Mouse (Mus musculus) myocyte (in vitro differentiated cells): ENCODE results near the gene Nkx3-2. TPM values are rescaled to one million over a fixed set of nuclear protein-coding genes. Genes with fewer than 3 reads are reported as not detected.
A peak's percentile ranks its signal among the peaks of the same experiment; 100 is the strongest.

Experiments used
- H3K27me3 ChIP-seq: one replicate; pipeline ENCODE4 v1.6.1; 2011; ENCODE audit not compliant: control insufficient read depth, insufficient read depth, insufficient read length
- H3K36me3 ChIP-seq: one replicate; pipeline ENCODE4 v1.6.1; 2011; ENCODE audit not compliant: control insufficient read depth, insufficient read depth
- H3K4me2 ChIP-seq: one replicate; pipeline ENCODE4 v1.6.1; 2011; ENCODE audit warnings: low read depth, control low read depth
- H3K4me3 ChIP-seq: one replicate; pipeline ENCODE4 v1.5.1; 2011; ENCODE audit warnings: mild to moderate bottlenecking, control low read depth, moderate library complexity
- H3K79me2 ChIP-seq: one replicate; pipeline ENCODE4 v1.6.1; 2011; ENCODE audit not compliant: control insufficient read depth, insufficient read depth
- H3ac ChIP-seq: one replicate; pipeline ENCODE4 v1.6.1; 2011; ENCODE audit not compliant: control insufficient read depth, insufficient read length
- CEBPB ChIP-seq: IDR thresholded peaks from 2 replicates; pipeline ENCODE4 v1.6.1; 2011; ENCODE audit warnings: mild to moderate bottlenecking, moderate library complexity; ENCODE audit not compliant: poor library complexity, insufficient read depth, severe bottlenecking
- E2F4 ChIP-seq: IDR thresholded peaks from one replicate; pipeline ENCODE4 v1.6.1; 2011; ENCODE audit warnings: mild to moderate bottlenecking, control low read depth, moderate library complexity; ENCODE audit not compliant: insufficient read depth
- MAX ChIP-seq: IDR thresholded peaks from one replicate; pipeline ENCODE4 v1.6.1; 2011; ENCODE audit warnings: low read depth, mild to moderate bottlenecking, control low read depth
- MYOD1 ChIP-seq, 3 experiments: IDR thresholded peaks; one replicate each; pipeline ENCODE4 v1.6.1; 2011; ENCODE audit warnings: control low read depth in 2 of 3, low read depth in 2 of 3, mild to moderate bottlenecking in 2 of 3, moderate library complexity in 1 of 3; ENCODE audit not compliant: insufficient read length in 2 of 3, control insufficient read depth in 1 of 3
- MYOG ChIP-seq, 3 experiments: IDR thresholded peaks; one replicate each; pipeline ENCODE4 v1.6.1; 2011; ENCODE audit warnings: control low read depth in 2 of 3, low read depth in 2 of 3, mild to moderate bottlenecking in 2 of 3; ENCODE audit not compliant: insufficient read length in 2 of 3, control insufficient read depth in 1 of 3, insufficient read depth in 1 of 3
- POLR2A ChIP-seq: IDR thresholded peaks from one replicate; pipeline ENCODE4 v1.6.1; 2011; ENCODE audit warnings: low read depth, mild to moderate bottlenecking, control low read depth, moderate library complexity; ENCODE audit not compliant: insufficient read length
- POLR2AphosphoS2 ChIP-seq: IDR thresholded peaks from one replicate; pipeline ENCODE4 v1.6.1; 2011; ENCODE audit warnings: low read depth, control low read depth; ENCODE audit not compliant: insufficient read length
- REST ChIP-seq: IDR thresholded peaks from one replicate; pipeline ENCODE4 v1.6.1; 2011; ENCODE audit warnings: mild to moderate bottlenecking, control low read depth, moderate library complexity; ENCODE audit not compliant: insufficient read depth, insufficient read length
- SRF ChIP-seq: IDR thresholded peaks from one replicate; pipeline ENCODE4 v1.6.1; 2011; ENCODE audit warnings: low read depth; ENCODE audit not compliant: control insufficient read depth, insufficient read length
- TCF12 ChIP-seq: IDR thresholded peaks from one replicate; pipeline ENCODE4 v1.6.1; 2011; ENCODE audit warnings: mild to moderate bottlenecking, control low read depth; ENCODE audit not compliant: poor library complexity, insufficient read depth, severe bottlenecking
- TCF3 ChIP-seq: IDR thresholded peaks from one replicate; pipeline ENCODE4 v1.6.1; 2011; ENCODE audit warnings: low read depth, control low read depth; ENCODE audit not compliant: insufficient read length
- USF1 ChIP-seq: IDR thresholded peaks from one replicate; pipeline ENCODE4 v1.6.1; 2011; ENCODE audit warnings: low read depth, mild to moderate bottlenecking, control low read depth, moderate library complexity
- polyA plus RNA-seq: library from polyadenylated mRNA; unstranded; fragments of >200 nt; fragmentation: generic; extraction: Trizol; gene quantifications from one replicate; pipeline ENCODE4 v1.2.1, GENCODE M21; 2012; ENCODE audit warnings: missing spikeins

The Nkx3-2 gene
- polyA plus RNA-seq, 1 experiment = 0.11 TPM

GRCm38 (mm10) chr5:41755373-41755960 lies 8.8 kb downstream of the Nkx3-2 start:
- no peak overlapping the region for H3K4me3 ChIP-seq
- TF ChIP-seq USF1 (no peak), CEBPB (no peak), POLR2A (no peak), MYOD1 (IDR thresholded peaks at IDR 0.05; ENCODE audit: control insufficient read depth in 1 of 3, insufficient read length in 2 of 3, low read depth in 2 of 3) (no peak), E2F4 (no peak), REST (no peak), TCF3 (no peak), POLR2AphosphoS2 (no peak), TCF12 (no peak), MYOG (IDR thresholded peaks at IDR 0.05; ENCODE audit: control insufficient read depth in 1 of 3, insufficient read depth in 1 of 3, insufficient read length in 2 of 3, low read depth in 2 of 3) (no peak), SRF (no peak), MAX (no peak)
- H3K79me2 ChIP-seq = no peaks in the 10 kb centered on the region
- H3K4me2 ChIP-seq = peak overlapping the region; percentile 46
- H3ac ChIP-seq = no peak overlapping the region
- H3K36me3 ChIP-seq = no peaks in the 10 kb centered on the region
- H3K27me3 ChIP-seq = peaks cover 30% of the 10 kb centered on the region

- Histone ChIP-seq H3K4me2 (peak overlapping the region; percentile 30), H3K4me3 (no peak overlapping the region), H3K27me3 (peaks cover 30% of the 10 kb centered on the region), H3K36me3 (no peaks in the 10 kb centered on the region), H3K79me2 (no peaks in the 10 kb centered on the region), H3ac (no peak overlapping the region)
- TF ChIP-seq TCF12 (no peak), POLR2A (no peak), SRF (no peak), MYOG (IDR thresholded peaks at IDR 0.05; ENCODE audit: control insufficient read depth in 1 of 3, insufficient read depth in 1 of 3, insufficient read length in 2 of 3, low read depth in 2 of 3) (no peak), E2F4 (no peak), REST (no peak)
Observed at GRCm38 (mm10) chr5:41754836-41755235, 9.5 kb downstream of the Nkx3-2 start.

DNA sequence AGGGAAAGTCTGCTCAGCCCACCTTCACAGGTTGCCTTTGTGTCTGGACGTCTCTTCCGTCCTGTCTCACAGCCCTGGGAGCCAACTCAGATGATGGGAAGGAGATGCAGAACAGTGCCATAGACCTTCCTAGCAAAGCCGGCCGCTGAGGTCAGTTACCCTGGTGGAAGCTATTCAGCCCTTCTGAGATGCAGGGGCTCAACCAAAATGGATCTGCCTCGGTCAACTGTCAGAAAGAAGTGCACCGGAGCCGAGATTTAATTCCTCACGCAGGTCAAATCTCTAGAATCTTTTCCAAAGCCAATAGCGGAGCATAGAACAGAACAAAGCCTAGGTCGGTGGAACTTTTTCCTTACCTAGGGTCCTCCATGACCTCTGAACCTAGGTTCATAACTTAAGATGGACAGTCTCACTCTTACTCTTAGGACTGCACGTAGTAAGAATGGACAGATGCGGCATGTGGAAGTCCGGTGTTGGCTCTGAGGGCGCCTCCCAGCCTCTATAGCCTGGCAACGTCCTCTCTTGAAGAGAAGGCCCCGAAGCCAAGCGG lies 10.0 kb downstream of the Nkx3-2 start:
- H3ac ChIP-seq = no peak overlapping the region
- peaks cover 28% of the 10 kb centered on the region for H3K27me3 ChIP-seq
- TF ChIP-seq CEBPB (no peak), E2F4 (no peak), SRF (no peak), REST (no peak), TCF12 (no peak), POLR2A (no peak), TCF3 (no peak), POLR2AphosphoS2 (no peak), MAX (no peak), MYOD1 (IDR thresholded peaks at IDR 0.05; ENCODE audit: control insufficient read depth in 1 of 3, insufficient read length in 2 of 3, low read depth in 2 of 3) (no peak), MYOG (IDR thresholded peaks at IDR 0.05; ENCODE audit: control insufficient read depth in 1 of 3, insufficient read depth in 1 of 3, insufficient read length in 2 of 3, low read depth in 2 of 3) (no peak), USF1 (no peak)
- no peaks in the 10 kb centered on the region for H3K79me2 ChIP-seq
- no peak overlapping the region for H3K4me2 ChIP-seq
- H3K4me3 ChIP-seq = no peak overlapping the region
- H3K36me3 ChIP-seq = no peaks in the 10 kb centered on the region

DNA sequence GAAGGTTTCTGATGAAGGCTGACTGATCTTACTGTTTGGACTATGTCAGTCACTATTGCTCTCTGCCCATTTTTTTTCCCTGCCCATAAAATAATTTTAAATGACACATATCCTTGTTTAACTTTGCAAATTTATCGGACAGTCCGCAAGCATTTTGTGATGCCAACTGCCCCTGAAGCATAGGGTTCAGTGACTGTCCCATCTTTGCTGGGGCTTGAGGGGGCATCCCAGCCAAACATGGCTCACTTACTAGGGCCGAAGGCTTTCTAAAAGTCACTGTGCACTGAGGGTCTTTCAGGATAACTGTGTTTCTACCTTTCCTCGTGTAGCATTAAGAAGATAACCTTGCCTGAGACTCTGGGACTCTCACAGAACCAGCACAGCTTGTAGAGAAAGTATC lies 11.6 kb downstream of the Nkx3-2 start:
- H3K27me3 ChIP-seq = peaks cover 21% of the 10 kb centered on the region
- no peak for TF ChIP-seq CEBPB
- TF ChIP-seq REST = no peak
- TF ChIP-seq POLR2AphosphoS2 = no peak
- no peak for TF ChIP-seq MYOG (IDR thresholded peaks at IDR 0.05; ENCODE audit: control insufficient read depth in 1 of 3, insufficient read depth in 1 of 3, insufficient read length in 2 of 3, low read depth in 2 of 3)
- no peak overlapping the region for H3K4me2 ChIP-seq

DNA sequence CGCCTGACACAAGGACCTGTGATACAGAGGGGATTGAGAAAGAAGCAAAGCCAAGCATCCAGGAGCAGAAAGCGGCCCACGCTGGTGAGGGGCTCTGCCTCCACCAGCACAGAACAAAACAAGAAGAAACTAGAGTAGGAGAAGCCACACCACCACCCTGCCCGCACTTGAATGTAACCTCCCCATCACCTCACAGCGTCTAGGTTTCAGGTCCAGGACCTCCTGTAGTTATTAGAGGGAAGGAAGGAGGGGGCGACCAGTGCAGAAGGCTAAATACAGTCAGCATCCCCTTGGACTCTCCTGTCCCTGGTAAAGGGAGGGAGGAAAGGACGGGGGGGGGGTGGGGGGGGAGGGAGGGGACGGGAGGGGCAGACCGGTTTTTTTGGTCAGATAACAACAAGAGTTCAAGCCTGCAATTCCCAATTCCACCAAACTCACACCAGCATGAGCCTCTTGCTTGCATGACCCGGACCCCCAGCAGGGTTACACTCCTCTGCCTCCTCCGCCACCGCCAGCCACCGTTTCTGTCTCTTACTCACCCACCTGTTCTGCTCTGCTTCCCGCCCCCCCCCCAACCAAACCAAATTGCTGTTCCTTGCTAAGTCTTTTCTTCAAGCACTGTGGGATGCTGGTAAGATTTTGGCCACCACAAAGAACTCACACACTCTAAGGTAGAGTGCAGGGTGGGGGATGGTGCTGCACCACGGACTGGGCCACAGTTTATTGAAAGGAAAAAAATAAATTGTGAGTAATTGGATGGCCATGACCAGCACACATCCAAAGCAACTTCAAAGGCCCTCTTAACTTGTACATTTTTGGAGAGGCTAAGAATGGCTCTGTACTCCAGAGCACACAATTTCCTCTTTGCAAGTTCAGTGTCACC lies 19.2 kb downstream of the Nkx3-2 start:
- Histone ChIP-seq H3K79me2 (no peaks in the 10 kb centered on the region), H3ac (no peak overlapping the region), H3K36me3 (no peaks in the 10 kb centered on the region), H3K27me3 (peaks cover 11% of the 10 kb centered on the region), H3K4me3 (no peak overlapping the region), H3K4me2 (no peak overlapping the region)
- no peak for TF ChIP-seq TCF12
- TF ChIP-seq MYOD1 (IDR thresholded peaks at IDR 0.05; ENCODE audit: control insufficient read depth in 1 of 3, insufficient read length in 2 of 3, low read depth in 2 of 3) = no peak
- TF ChIP-seq REST = no peak
- TF ChIP-seq SRF = no peak
- TF ChIP-seq E2F4 = no peak
- no peak for TF ChIP-seq MAX
- TF ChIP-seq CEBPB = no peak
- no peak for TF ChIP-seq POLR2AphosphoS2
- TF ChIP-seq POLR2A = no peak
- TF ChIP-seq TCF3 = no peak
- TF ChIP-seq USF1 = no peak
- no peak for TF ChIP-seq MYOG (IDR thresholded peaks at IDR 0.05; ENCODE audit: control insufficient read depth in 1 of 3, insufficient read depth in 1 of 3, insufficient read length in 2 of 3, low read depth in 2 of 3)

More for the DNA sequence above, 11.6 kb downstream of the Nkx3-2 start:
- H3K4me3 ChIP-seq = no peak overlapping the region
- H3K79me2 ChIP-seq = no peaks in the 10 kb centered on the region
- H3ac ChIP-seq = no peak overlapping the region
- no peaks in the 10 kb centered on the region for H3K36me3 ChIP-seq
